Mouse (Mus musculus): ENCODE data around the gene Wfdc11.

- TF ChIP-seq POLR2A (IDR thresholded peaks at IDR 0.05; ENCODE audit: borderline replicate concordance, low read depth, low read length), result no peak
- TF ChIP-seq CTCF (IDR thresholded peaks at IDR 0.05; ENCODE audit: low read depth, low read length), result no peak
These were observed 32.8 kb downstream of the Wfdc11 start for GRCm38 (mm10) chr2:164641129-164641528.
